Mouse (Mus musculus): Measurements from ENCODE around the gene Gna11. TPM values are rescaled to one million over a fixed set of nuclear protein-coding genes. Genes with fewer than 3 reads are reported as not detected.

Gna11 gene
- polyA plus RNA-seq, 1 experiment from 2014 or later = 70.9 TPM

GRCm38 (mm10) chr10:81564734-81565133, 19.7 kb upstream of the Gna11 start:
- Histone ChIP-seq H3K27me3 (peaks cover 69% of the 10 kb centered on the region), H3K9ac (replicated peaks) (no peak overlapping the region), H3K4me1 (peaks cover 70% of the 10 kb centered on the region), H3K4me2 (replicated peaks) (no peak overlapping the region), H3K36me3 (peaks cover 36% of the 10 kb centered on the region), H3K4me3 (no peak overlapping the region), H3K9me3 (no peaks in the 10 kb centered on the region), H3K27ac (replicated peaks) (no peak overlapping the region)
- 15% methylated on average over 10 of the region's 10 CpGs for WGBS
- ATAC-seq (ENCODE audit: low FRiP score, low read depth) = no peak

DNA sequence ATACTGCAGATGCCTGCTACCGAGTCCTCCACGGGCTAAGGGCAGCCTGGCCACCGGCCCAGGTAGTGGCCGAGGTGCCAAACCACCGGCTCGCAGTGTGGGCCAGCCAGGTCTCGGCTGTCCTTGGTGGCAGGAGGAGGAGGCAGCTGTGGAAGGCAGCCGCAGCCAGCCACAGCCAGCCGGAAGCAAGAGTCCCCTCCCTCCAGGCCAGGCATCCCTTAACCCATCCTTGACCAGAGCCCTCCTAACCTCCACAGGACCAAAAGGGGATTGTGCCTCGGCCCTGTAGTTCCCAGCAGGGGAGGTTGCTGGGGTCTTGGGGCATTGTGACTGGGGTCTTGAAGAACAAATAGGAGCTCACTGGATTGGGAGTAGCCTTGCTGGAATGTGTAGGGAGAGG, 19.2 kb upstream of the Gna11 start:
- Histone ChIP-seq H3K4me1 (peaks cover 65% of the 10 kb centered on the region), H3K36me3 (peaks cover 36% of the 10 kb centered on the region), H3K27me3 (peaks cover 64% of the 10 kb centered on the region), H3K4me3 (peak overlapping the region; percentile 30), H3K9me3 (no peaks in the 10 kb centered on the region), H3K9ac (replicated peaks) (peak overlapping the region; percentile 47; the same call in 1 of the 2 replicates), H3K27ac (replicated peaks) (no peak overlapping the region; the same call in 1 of the 2 replicates), H3K4me2 (replicated peaks) (peak overlapping the region; percentile 41)
- WGBS = 3% methylated on average over 10 of the region's 10 CpGs
- no peak for ATAC-seq (ENCODE audit: low FRiP score, low read depth)

DNA sequence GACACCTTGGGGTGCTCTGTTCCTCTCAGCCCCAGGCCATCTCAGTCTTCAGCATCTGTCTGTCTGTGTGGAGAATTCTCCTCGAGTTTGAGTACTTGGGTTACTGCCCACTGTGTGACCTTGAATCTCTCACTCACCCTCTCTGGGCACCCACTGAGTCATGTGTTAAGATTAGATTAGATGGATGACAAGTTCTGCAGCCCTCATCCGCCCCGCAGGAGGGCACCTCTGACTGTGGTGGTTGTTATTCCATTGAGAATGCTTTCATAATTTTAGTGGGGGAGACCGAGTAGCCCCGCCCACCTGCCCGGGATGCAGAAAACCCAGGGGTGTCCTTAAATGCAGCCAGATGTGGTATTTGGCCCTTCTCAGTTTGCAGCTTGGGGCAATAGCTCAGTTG, 18.5 kb upstream of the Gna11 start:
- Histone ChIP-seq H3K27me3 (peaks cover 60% of the 10 kb centered on the region), H3K4me1 (peaks cover 63% of the 10 kb centered on the region), H3K9ac (replicated peaks) (no peak overlapping the region), H3K4me2 (replicated peaks) (peak overlapping the region; percentile 41), H3K9me3 (no peaks in the 10 kb centered on the region), H3K36me3 (peaks cover 36% of the 10 kb centered on the region), H3K27ac (replicated peaks) (no peak overlapping the region), H3K4me3 (0 out of 2 replicates have a peak overlapping the region, but pooled peaks have one; percentile 30)
- no peak for ATAC-seq (ENCODE audit: low FRiP score, low read depth)
- WGBS = 50% methylated on average over 6 of the region's 6 CpGs

GRCm38 (mm10) chr10:81562411-81562810, 17.4 kb upstream of the Gna11 start:
- peak overlapping the region; percentile 12; the same call in 1 of the 2 replicates for H3K4me3 ChIP-seq

DNA sequence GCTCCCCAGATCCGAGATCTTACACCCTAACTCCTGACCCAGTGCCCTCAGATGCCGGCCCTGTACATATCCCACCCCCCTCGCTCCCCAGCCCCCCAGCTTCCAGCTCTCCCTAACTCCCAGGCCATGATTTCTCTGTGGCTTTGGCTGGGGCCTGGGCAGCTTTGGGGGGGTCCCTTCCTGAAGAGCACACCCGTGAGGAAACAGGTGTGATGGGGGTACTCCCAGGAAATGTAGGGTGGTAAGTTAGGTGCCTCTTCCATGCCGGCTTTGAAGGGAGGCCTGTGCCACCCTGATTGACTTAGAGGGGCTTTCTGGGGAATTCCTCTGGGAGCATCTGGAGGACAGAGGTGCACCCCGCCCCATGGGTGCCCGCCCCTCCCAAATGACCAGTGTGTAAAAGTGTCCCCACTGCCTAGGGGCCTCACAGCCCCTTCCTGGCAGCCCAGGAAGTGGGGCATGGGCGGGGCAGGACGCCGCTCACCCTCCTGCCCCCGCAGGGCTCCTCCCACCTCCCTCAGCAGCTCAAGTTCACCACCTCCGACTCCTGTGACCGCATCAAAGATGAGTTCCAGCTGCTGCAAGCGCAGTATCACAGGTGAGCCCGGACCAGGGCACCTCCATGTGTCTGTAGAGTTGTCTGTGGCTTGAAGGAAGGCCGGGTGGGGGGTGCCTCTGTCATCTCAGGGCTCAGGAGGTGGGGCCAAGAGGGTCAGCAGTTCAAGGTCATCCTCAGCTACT, 15.9 kb upstream of the Gna11 start:
- H3K27me3 ChIP-seq = peaks cover 39% of the 10 kb centered on the region
- H3K36me3 ChIP-seq = peaks cover 30% of the 10 kb centered on the region
- no peaks in the 10 kb centered on the region for H3K9me3 ChIP-seq
- peak overlapping the region; percentile 92 for H3K4me3 ChIP-seq
- ATAC-seq (ENCODE audit: low FRiP score, low read depth) = no peak
- H3K27ac ChIP-seq (replicated peaks) = peak overlapping the region; percentile 92; the same call in 1 of the 2 replicates
- H3K9ac ChIP-seq (replicated peaks) = peak overlapping the region; percentile 100
- 26% methylated on average over 16 of the region's 16 CpGs for WGBS
- H3K4me1 ChIP-seq = peaks cover 53% of the 10 kb centered on the region
- H3K4me2 ChIP-seq (replicated peaks) = peak overlapping the region; percentile 83

More at GRCm38 (mm10) chr10:81562411-81562810, 17.4 kb upstream of the Gna11 start:
- H3K9me3 ChIP-seq = no peaks in the 10 kb centered on the region
- H3K9ac ChIP-seq (replicated peaks) = no peak overlapping the region; the same call in 1 of the 2 replicates
- 80% methylated on average over 6 of the region's 6 CpGs for WGBS
- peaks cover 55% of the 10 kb centered on the region for H3K27me3 ChIP-seq
- no peak overlapping the region for H3K27ac ChIP-seq (replicated peaks)
- ATAC-seq (ENCODE audit: low FRiP score, low read depth) = no peak
- H3K4me1 ChIP-seq = peaks cover 54% of the 10 kb centered on the region
- H3K4me2 ChIP-seq (replicated peaks) = peak overlapping the region; percentile 1; the same call in 1 of the 2 replicates
- peaks cover 36% of the 10 kb centered on the region for H3K36me3 ChIP-seq

GRCm38 (mm10) chr10:81559627-81560539, 14.9 kb upstream of the Gna11 start:
- Histone ChIP-seq H3K27ac (replicated peaks) (peak overlapping the region; percentile 92), H3K9ac (replicated peaks) (peak overlapping the region; percentile 100), H3K4me2 (replicated peaks) (peak overlapping the region; percentile 83), H3K4me3 (peak overlapping the region; percentile 92), H3K27me3 (peaks cover 29% of the 10 kb centered on the region), H3K9me3 (no peaks in the 10 kb centered on the region), H3K36me3 (peaks cover 20% of the 10 kb centered on the region; the same call in 1 of the 2 replicates), H3K4me1 (peaks cover 48% of the 10 kb centered on the region)
- 1% methylated on average over 36 of the region's 36 CpGs for WGBS
- peak; percentile 31 for ATAC-seq (ENCODE audit: low FRiP score, low read depth)

- peaks cover 42% of the 10 kb centered on the region for H3K4me1 ChIP-seq
- peak within 1 kb of the TSS; percentile 100 for H3K9ac ChIP-seq (replicated peaks)
- H3K36me3 ChIP-seq = peaks cover 13% of the 10 kb centered on the region; the same call in 1 of the 2 replicates
- ATAC-seq (ENCODE audit: low FRiP score, low read depth) = peak; percentile 62
- 4% methylated on average over 31 of the region's 53 CpGs for WGBS
- peaks cover 22% of the 10 kb centered on the region for H3K27me3 ChIP-seq
- H3K4me2 ChIP-seq (replicated peaks) = peak within 1 kb of the TSS; percentile 83
- H3K4me3 ChIP-seq = peak within 1 kb of the TSS; percentile 92
- peak within 1 kb of the TSS; percentile 92 for H3K27ac ChIP-seq (replicated peaks)
- H3K9me3 ChIP-seq = no peaks in the 10 kb centered on the region
Measured at GRCm38 (mm10) chr10:81559163-81559626, 14.2 kb upstream of the Gna11 start, which contains the start of gene Aes. Gene Aes (plus strand): TSS chr10:81559488.

- H3K4me1 ChIP-seq = peaks cover 24% of the 10 kb centered on the region
- H3K9ac ChIP-seq (replicated peaks) = no peak overlapping the region
- 0 out of 2 replicates have a peak, but pooled peaks cover 7% of the 10 kb centered on the region for H3K36me3 ChIP-seq
- ATAC-seq (ENCODE audit: low FRiP score, low read depth) = no peak
- H3K4me2 ChIP-seq (replicated peaks) = no peak overlapping the region
- H3K9me3 ChIP-seq = 0 out of 2 replicates have a peak, but pooled peaks cover 4% of the 10 kb centered on the region
- H3K4me3 ChIP-seq = no peak overlapping the region
- peaks cover 8% of the 10 kb centered on the region for H3K27me3 ChIP-seq
- H3K27ac ChIP-seq (replicated peaks) = no peak overlapping the region
- 50% methylated on average over 1 of the region's 1 CpGs for WGBS
Measured at GRCm38 (mm10) chr10:81557491-81557890, 12.5 kb upstream of the Gna11 start.

DNA sequence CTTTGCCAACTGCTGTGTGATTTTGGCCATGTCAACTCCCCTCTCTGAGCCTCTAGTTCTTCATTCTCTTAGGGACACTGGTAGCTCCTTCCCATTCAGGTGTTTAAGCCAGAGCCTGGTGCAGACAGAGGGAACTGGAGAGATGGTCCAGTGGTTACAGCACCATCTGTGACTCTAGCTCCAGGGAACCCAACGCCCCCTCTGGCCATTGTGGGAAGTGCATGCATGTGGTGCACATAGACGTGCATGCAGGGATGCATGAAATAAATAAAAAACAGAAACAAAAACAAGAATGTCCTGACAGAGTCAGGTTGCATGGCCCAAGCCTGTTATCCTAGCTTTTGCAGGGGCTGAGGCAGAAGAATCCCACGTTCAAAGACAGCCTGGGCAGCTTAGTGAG, 11.3 kb upstream of the Gna11 start:
- Histone ChIP-seq H3K27ac (replicated peaks) (no peak overlapping the region), H3K4me3 (no peak overlapping the region), H3K9ac (replicated peaks) (no peak overlapping the region), H3K4me2 (replicated peaks) (no peak overlapping the region), H3K36me3 (0 out of 2 replicates have a peak, but pooled peaks cover 2% of the 10 kb centered on the region), H3K4me1 (peaks cover 24% of the 10 kb centered on the region), H3K9me3 (0 out of 2 replicates have a peak, but pooled peaks cover 4% of the 10 kb centered on the region), H3K27me3 (peaks cover 2% of the 10 kb centered on the region; the same call in 1 of the 2 replicates)
- no peak for ATAC-seq (ENCODE audit: low FRiP score, low read depth)
- 77% methylated on average over 3 of the region's 3 CpGs for WGBS

GRCm38 (mm10) chr10:81553807-81554755, 9.1 kb upstream of the Gna11 start:
- ATAC-seq (ENCODE audit: low FRiP score, low read depth) = no peak
- Histone ChIP-seq H3K9me3 (0 out of 2 replicates have a peak, but pooled peaks cover 4% of the 10 kb centered on the region), H3K4me3 (no peak overlapping the region), H3K27me3 (no peaks in the 10 kb centered on the region; the same call in 1 of the 2 replicates), H3K36me3 (no peaks in the 10 kb centered on the region), H3K4me2 (replicated peaks) (no peak overlapping the region), H3K9ac (replicated peaks) (no peak overlapping the region), H3K4me1 (peaks cover 10% of the 10 kb centered on the region), H3K27ac (replicated peaks) (no peak overlapping the region)
- WGBS = 83% methylated on average over 6 of the region's 6 CpGs
